Mouse (Mus musculus): ENCODE data around the gene Smarca2.

DNA sequence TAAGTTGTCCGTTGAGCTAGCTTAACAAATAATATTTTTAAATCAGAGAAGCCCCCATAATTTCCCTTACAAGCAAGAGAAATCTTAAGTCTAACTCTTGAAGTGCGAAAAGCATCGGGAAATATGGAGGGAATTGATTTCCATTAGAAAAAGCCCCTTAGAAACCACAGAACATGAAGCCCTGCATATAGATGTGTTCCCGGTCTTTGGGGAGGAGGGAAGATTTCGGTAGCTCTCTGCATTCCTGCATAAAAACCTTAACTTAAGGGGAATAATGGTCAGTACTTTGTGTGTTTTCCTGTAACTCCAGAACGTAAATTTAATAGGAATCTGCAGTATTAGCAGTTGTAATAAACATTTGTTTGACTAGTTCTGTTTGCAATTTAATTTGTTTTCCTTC lies 143.8 kb downstream of the Smarca2 start:
- TF ChIP-seq EP300 (IDR thresholded peaks at IDR 0.05; ENCODE audit: low read depth) = no peak
- TF ChIP-seq CTCF (IDR thresholded peaks at IDR 0.05; ENCODE audit: low read depth) = no peak
